ENCODE assay signal across 14 mouse cellular contexts in the genomic region with DNA sequence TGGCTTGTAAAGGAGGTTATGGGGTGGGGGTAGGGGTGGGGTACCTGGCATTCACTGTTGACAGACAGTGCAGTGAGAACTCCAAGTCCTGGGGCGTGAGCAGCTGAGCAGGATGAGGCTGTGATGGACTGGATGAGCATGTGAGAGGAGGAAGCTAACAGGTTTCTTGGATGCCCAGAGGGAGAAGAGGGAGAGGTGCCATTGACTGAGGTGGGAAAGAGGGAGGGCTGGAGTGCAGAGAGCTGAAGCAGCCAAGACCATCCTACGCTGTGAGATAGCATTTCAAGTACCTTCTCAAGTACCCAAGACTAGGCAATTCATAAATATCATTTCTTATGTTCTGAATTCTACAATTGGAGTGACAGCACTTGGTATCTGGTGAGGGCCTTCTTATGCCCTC.
"Had no signal": no experiment of that assay in that cellular context is flagged by ENCODE, and none has a peak within 500 bp of the region (broad histone marks: within the 10 kb centered on the region; RNA-seq: fewer than 3 reads in every experiment).

No protein-coding gene starts in this region.

- H3K4me3 ChIP-seq: limb, embryonic 15.5 days; liver, embryonic 13.5 days; midbrain, embryonic 10.5 days; myocyte; neural tube, embryonic 15.5 days had no signal

- DNase-seq: kidney, adult 11 months; kidney, adult 9 months; liver, embryonic 13.5 days; lung, adult 2 months; midbrain, embryonic 14.5 days; right cerebral cortex, postnatal 4 days; spleen, adult 18-20 months; thymus, adult 18-20 months; thymus, postnatal 14 days had no signal

- H3K36me3 ChIP-seq: limb, embryonic 15.5 days; liver, embryonic 13.5 days; midbrain, embryonic 10.5 days; neural tube, embryonic 15.5 days had no signal

- H3K9ac ChIP-seq: limb, embryonic 15.5 days; liver, embryonic 13.5 days; neural tube, embryonic 15.5 days had no signal

- H3K27ac ChIP-seq: kidney, postnatal 0 days; limb, embryonic 15.5 days; liver, embryonic 13.5 days; midbrain, embryonic 10.5 days; neural tube, embryonic 15.5 days had no signal

- H3K27me3 ChIP-seq: limb, embryonic 15.5 days; liver, embryonic 13.5 days; neural tube, embryonic 15.5 days had no signal

- H3K4me2 ChIP-seq: limb, embryonic 15.5 days; liver, embryonic 13.5 days; neural tube, embryonic 15.5 days had no signal

- H3K9me3 ChIP-seq: limb, embryonic 15.5 days; liver, embryonic 13.5 days; midbrain, embryonic 10.5 days; neural tube, embryonic 15.5 days had no signal
